Mouse (Mus musculus) thymus, adult 2 months (tissue): ENCODE results near the gene Olfr1341. TPM values are rescaled to one million over a fixed set of nuclear protein-coding genes. Genes with fewer than 3 reads are reported as not detected.

Experiments used
- DNase-seq: peaks from one replicate; pipeline ENCODE4 v3.0.0; 2021
- H3K27ac ChIP-seq: fragments of 200-500 bp; 2 replicates; pipeline ENCODE4 v1.5.1; 2012; ENCODE audit warnings: low read length, control low read depth; ENCODE audit not compliant: control insufficient read depth, insufficient read depth
- H3K27me3 ChIP-seq: fragments of 200-500 bp; 2 replicates; pipeline ENCODE4 v1.6.1; 2012; ENCODE audit warnings: mild to moderate bottlenecking, low read length, moderate library complexity, mixed read lengths; ENCODE audit not compliant: control insufficient read depth, insufficient read depth
- H3K36me3 ChIP-seq: fragments of 200-500 bp; 2 replicates; pipeline ENCODE4 v1.6.1; 2012; ENCODE audit warnings: mild to moderate bottlenecking, low read length, moderate library complexity; ENCODE audit not compliant: control insufficient read depth, insufficient read depth
- H3K4me1 ChIP-seq: fragments of 200-500 bp; replicated peaks from 2 replicates; pipeline ENCODE4 v1.6.1; 2012; ENCODE audit warnings: low read length; ENCODE audit not compliant: control insufficient read depth, insufficient read depth
- H3K4me3 ChIP-seq: fragments of 200-500 bp; 2 replicates; pipeline ENCODE4 v1.5.1; 2012; ENCODE audit warnings: mild to moderate bottlenecking, low read length, control low read depth, moderate library complexity; ENCODE audit not compliant: control insufficient read depth, insufficient read depth
- CTCF ChIP-seq: fragments of 200-500 bp; IDR thresholded peaks from 2 replicates; pipeline ENCODE4 v1.5.1; 2012; ENCODE audit warnings: mild to moderate bottlenecking, control low read depth, low read length, moderate library complexity, borderline replicate concordance; ENCODE audit not compliant: control insufficient read depth, poor library complexity, insufficient read depth; ENCODE audit errors: extremely low read depth
- POLR2A ChIP-seq: fragments of 200-500 bp; IDR thresholded peaks from 2 replicates; pipeline ENCODE4 v1.6.1; 2012; ENCODE audit warnings: mild to moderate bottlenecking, low read length, control low read depth, moderate library complexity; ENCODE audit not compliant: control insufficient read depth, poor library complexity, insufficient read depth; ENCODE audit errors: extremely low read depth
- WGBS: fragments of 180-500 bp; shearing (Covaris S2); methylation state at CpG from one replicate; pipeline ENCODE4 v1.1.7; 2018; 5-methylcytosine and 5-hydroxymethylcytosine counted together
- polyA plus RNA-seq: library from polyadenylated mRNA; depleted of rRNA; stranded (reverse); fragments of >200 nt; gene quantifications from 2 replicates; pipeline ENCODE4 v1.2.3, GENCODE M21; 2012; rRNA removed

Gene Olfr1341
- polyA plus RNA-seq = 0.15 TPM in 1 of 2 replicates, not detected in the other

GRCm38 (mm10) chr4:118703223-118703622 lies at the start of gene Olfr1341:
Olfr1341 (plus strand) TSS chr4:118703523.
- H3K27ac ChIP-seq = no peak within 1 kb of the TSS
- H3K4me1 ChIP-seq = no peaks in the 10 kb centered on the region
- TF ChIP-seq POLR2A (no peak), CTCF (no peak)
- no peaks in the 10 kb centered on the region for H3K27me3 ChIP-seq
- no peak for DNase-seq
- WGBS = 89% methylated on average over 3 of the region's 3 CpGs
- H3K36me3 ChIP-seq = no peaks in the 10 kb centered on the region
- H3K4me3 ChIP-seq = no peak within 1 kb of the TSS

GRCm38 (mm10) chr4:118658652-118659051 lies 44.7 kb upstream of the Olfr1341 start, which contains the start of gene Olfr62:
Olfr62 (plus strand) TSS chr4:118658952.
- no peaks in the 10 kb centered on the region for H3K4me1 ChIP-seq
- H3K27ac ChIP-seq = no peak within 1 kb of the TSS
- no peak for DNase-seq
- H3K27me3 ChIP-seq = no peaks in the 10 kb centered on the region; the same call in 1 of the 2 replicates
- no peaks in the 10 kb centered on the region for H3K36me3 ChIP-seq
- no peak within 1 kb of the TSS for H3K4me3 ChIP-seq
- TF ChIP-seq POLR2A (no peak), CTCF (no peak)

- Histone ChIP-seq H3K36me3 (no peaks in the 10 kb centered on the region), H3K4me1 (no peaks in the 10 kb centered on the region), H3K27ac (no peak overlapping the region), H3K27me3 (no peaks in the 10 kb centered on the region), H3K4me3 (no peak overlapping the region)
- whole genome bisulfite sequencing = 58% methylated on average over 2 of the region's 2 CpGs
- no peak for TF ChIP-seq POLR2A
- no peak for TF ChIP-seq CTCF
- DNase-seq = no peak
These were observed 16.2 kb upstream of the Olfr1341 start for GRCm38 (mm10) chr4:118687086-118687485.

GRCm38 (mm10) chr4:118692412-118692973 lies 10.8 kb upstream of the Olfr1341 start, which contains the start of gene Olfr1342:
Olfr1342 (minus strand) TSS chr4:118692756.
- Histone ChIP-seq H3K27ac (no peak within 1 kb of the TSS), H3K4me1 (no peaks in the 10 kb centered on the region), H3K36me3 (no peaks in the 10 kb centered on the region), H3K27me3 (no peaks in the 10 kb centered on the region), H3K4me3 (no peak within 1 kb of the TSS)
- TF ChIP-seq POLR2A = no peak
- no peak for TF ChIP-seq CTCF
- WGBS = 9% methylated on average over 12 of the region's 12 CpGs
- peak; percentile 2 for DNase-seq

- no peak overlapping the region for H3K4me3 ChIP-seq
- no peaks in the 10 kb centered on the region for H3K4me1 ChIP-seq
- H3K36me3 ChIP-seq = no peaks in the 10 kb centered on the region
- TF ChIP-seq CTCF (no peak), POLR2A (no peak)
- 79% methylated on average over 2 of the region's 2 CpGs for WGBS
- no peak for DNase-seq
- no peaks in the 10 kb centered on the region for H3K27me3 ChIP-seq
- H3K27ac ChIP-seq = no peak overlapping the region
These were observed 9.5 kb upstream of the Olfr1341 start for GRCm38 (mm10) chr4:118693812-118694211.

GRCm38 (mm10) chr4:118708086-118708485 lies 4.8 kb downstream of the Olfr1341 start:
- no peak overlapping the region for H3K4me3 ChIP-seq
- 83% methylated on average over 5 of the region's 5 CpGs for WGBS
- H3K36me3 ChIP-seq = no peaks in the 10 kb centered on the region

GRCm38 (mm10) chr4:118711656-118712055 lies 8.3 kb downstream of the Olfr1341 start:
- no peak for DNase-seq
- Histone ChIP-seq H3K4me1 (no peaks in the 10 kb centered on the region), H3K36me3 (no peaks in the 10 kb centered on the region), H3K27ac (no peak overlapping the region), H3K27me3 (no peaks in the 10 kb centered on the region), H3K4me3 (no peak overlapping the region)
- TF ChIP-seq CTCF = no peak
- TF ChIP-seq POLR2A = no peak
- 77% methylated on average over 1 of the region's 1 CpGs for WGBS

More at GRCm38 (mm10) chr4:118708086-118708485, 4.8 kb downstream of the Olfr1341 start:
- Histone ChIP-seq H3K27me3 (no peaks in the 10 kb centered on the region), H3K4me1 (no peaks in the 10 kb centered on the region), H3K27ac (no peak overlapping the region)
- DNase-seq = no peak
- TF ChIP-seq CTCF = no peak
- no peak for TF ChIP-seq POLR2A
